Mouse (Mus musculus): ENCODE data around the gene Rasgrf1. TPM values are rescaled to one million over a fixed set of nuclear protein-coding genes. Genes with fewer than 3 reads are reported as not detected.
"Not testable (repeated sequence)": the region's sequence is repeated elsewhere in the genome, so short reads cannot be mapped to it uniquely, and the experiment has no call there.

The Rasgrf1 gene
- polyA plus RNA-seq, 1 experiment from 2014 or later, result 0.84 TPM

GRCm38 (mm10) chr9:90055911-90056310 lies 146.2 kb downstream of the Rasgrf1 start:
- Histone ChIP-seq H3K4me1 (peaks cover 7% of the 10 kb centered on the region), H3K27me3 (peaks cover 8% of the 10 kb centered on the region), H3K9me3 (replicated peaks) (no peaks in the 10 kb centered on the region), H3K4me3 (no peak overlapping the region), H3K27ac (no peak overlapping the region), H3K9ac (no peak overlapping the region), H3K4me2 (replicated peaks) (no peak overlapping the region), H3K36me3 (no peaks in the 10 kb centered on the region)
- WGBS, result 86% methylated on average over 3 of the region's 3 CpGs
- no peak for ATAC-seq (ENCODE audit: low FRiP score)

- peaks cover 8% of the 10 kb centered on the region for H3K27me3 ChIP-seq
- no peak overlapping the region for H3K9ac ChIP-seq
- no peak overlapping the region for H3K4me3 ChIP-seq
- H3K4me2 ChIP-seq (replicated peaks), result no peak overlapping the region
- no peaks in the 10 kb centered on the region for H3K9me3 ChIP-seq (replicated peaks)
- H3K4me1 ChIP-seq, result peaks cover 7% of the 10 kb centered on the region
- H3K27ac ChIP-seq, result no peak overlapping the region
- H3K36me3 ChIP-seq, result no peaks in the 10 kb centered on the region
- 86% methylated on average over 2 of the region's 2 CpGs for WGBS
- no peak for ATAC-seq (ENCODE audit: low FRiP score)
Measured at GRCm38 (mm10) chr9:90056716-90057115, 147.0 kb downstream of the Rasgrf1 start.

- Histone ChIP-seq H3K36me3 (no peaks in the 10 kb centered on the region), H3K9ac (no peak overlapping the region), H3K27ac (no peak overlapping the region), H3K4me1 (peaks cover under 1% of the 10 kb centered on the region; the same call in 1 of the 2 replicates), H3K27me3 (peaks cover 4% of the 10 kb centered on the region), H3K4me2 (replicated peaks) (no peak overlapping the region), H3K9me3 (replicated peaks) (no peaks in the 10 kb centered on the region), H3K4me3 (no peak overlapping the region)
- 85% methylated on average over 9 of the region's 9 CpGs for WGBS
- ATAC-seq (ENCODE audit: low FRiP score), result no peak
Measured at GRCm38 (mm10) chr9:90059828-90060573, 150.3 kb downstream of the Rasgrf1 start.

DNA sequence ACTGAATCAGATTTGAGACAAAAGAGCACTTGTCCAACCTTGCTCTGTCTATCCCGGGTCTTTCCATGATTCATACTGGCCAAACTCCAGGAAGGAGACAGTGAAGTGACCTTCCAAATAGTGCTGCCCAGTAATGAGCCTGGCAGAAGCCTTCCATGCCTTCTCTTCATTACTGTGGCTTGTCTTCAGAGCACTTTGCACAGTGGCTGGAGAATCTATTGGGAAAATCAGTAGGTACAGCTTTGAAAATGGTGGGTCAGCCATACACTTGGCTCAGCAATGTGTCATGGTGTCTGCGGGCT lies 150.8 kb downstream of the Rasgrf1 start:
- ATAC-seq (ENCODE audit: low FRiP score), result no peak
- no peaks in the 10 kb centered on the region for H3K4me1 ChIP-seq
- WGBS, result 84% methylated on average over 2 of the region's 2 CpGs
- H3K27me3 ChIP-seq, result peaks cover 3% of the 10 kb centered on the region
- no peak overlapping the region for H3K4me3 ChIP-seq
- H3K9me3 ChIP-seq (replicated peaks), result no peaks in the 10 kb centered on the region
- no peak overlapping the region for H3K9ac ChIP-seq
- H3K36me3 ChIP-seq, result no peaks in the 10 kb centered on the region
- no peak overlapping the region for H3K4me2 ChIP-seq (replicated peaks)
- no peak overlapping the region for H3K27ac ChIP-seq

DNA sequence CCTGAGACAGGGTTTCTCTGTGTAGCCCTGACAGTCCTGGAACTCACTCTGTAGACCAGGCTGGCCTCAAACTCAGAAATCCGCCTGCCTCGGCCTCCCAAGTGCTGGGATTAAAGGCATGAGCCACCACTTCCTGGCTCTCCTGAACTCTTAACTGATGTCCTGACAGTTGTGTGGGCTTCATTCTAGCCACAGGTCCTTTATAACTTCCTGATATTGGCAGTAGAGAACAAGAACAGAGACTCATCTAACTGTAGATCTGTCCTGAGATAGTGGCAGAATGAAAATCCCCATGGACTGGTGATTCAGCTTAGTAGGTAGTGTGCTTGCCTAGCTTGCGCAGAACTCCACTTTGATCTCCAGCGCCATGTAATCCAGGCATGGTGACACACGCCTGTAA lies 151.2 kb downstream of the Rasgrf1 start:
- H3K4me2 ChIP-seq (replicated peaks); H3K27ac ChIP-seq; H3K27me3 ChIP-seq; H3K36me3 ChIP-seq; H3K9me3 ChIP-seq (replicated peaks); ATAC-seq (ENCODE audit: low FRiP score); H3K4me1 ChIP-seq; H3K4me3 ChIP-seq; H3K9ac ChIP-seq: not testable (repeated sequence)
- 88% methylated on average over 5 of the region's 5 CpGs for WGBS

GRCm38 (mm10) chr9:90067341-90067740 lies 157.6 kb downstream of the Rasgrf1 start:
- H3K9me3 ChIP-seq (replicated peaks), result no peaks in the 10 kb centered on the region
- WGBS, result 85% methylated on average over 2 of the region's 2 CpGs
- no peaks in the 10 kb centered on the region for H3K27me3 ChIP-seq
- no peak overlapping the region for H3K4me2 ChIP-seq (replicated peaks)
- no peak overlapping the region for H3K4me3 ChIP-seq
- H3K36me3 ChIP-seq, result no peaks in the 10 kb centered on the region
- no peaks in the 10 kb centered on the region for H3K4me1 ChIP-seq
- H3K9ac ChIP-seq, result no peak overlapping the region
- ATAC-seq (ENCODE audit: low FRiP score), result no peak
- no peak overlapping the region for H3K27ac ChIP-seq

GRCm38 (mm10) chr9:90068786-90069185 lies 159.1 kb downstream of the Rasgrf1 start:
- no peaks in the 10 kb centered on the region for H3K9me3 ChIP-seq (replicated peaks)
- no peak overlapping the region for H3K9ac ChIP-seq
- H3K4me2 ChIP-seq (replicated peaks), result no peak overlapping the region
- no peak for ATAC-seq (ENCODE audit: low FRiP score)
- no peaks in the 10 kb centered on the region for H3K27me3 ChIP-seq
- no peak overlapping the region for H3K4me3 ChIP-seq
- H3K27ac ChIP-seq, result no peak overlapping the region
- no peaks in the 10 kb centered on the region for H3K36me3 ChIP-seq
- H3K4me1 ChIP-seq, result no peaks in the 10 kb centered on the region
- WGBS, result 80% methylated on average over 6 of the region's 6 CpGs

DNA sequence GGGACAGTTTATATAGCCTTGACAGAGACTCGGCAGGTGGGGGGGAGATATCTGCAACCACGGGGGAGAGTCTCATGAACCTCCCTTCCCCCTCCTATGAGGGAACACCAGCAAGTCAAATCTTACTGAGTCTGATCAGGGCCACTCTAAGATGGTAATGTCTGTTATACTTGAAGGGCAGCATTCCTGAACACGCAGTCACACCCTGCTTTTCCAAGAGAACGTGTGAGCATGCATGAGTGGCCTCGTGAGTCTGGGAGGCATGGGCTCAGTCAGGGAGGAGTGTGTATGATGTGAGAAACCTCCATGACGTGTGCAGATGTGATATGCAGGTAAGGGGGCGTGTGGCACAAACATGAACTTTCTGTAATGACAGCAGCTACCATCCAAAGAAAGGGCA lies 159.8 kb downstream of the Rasgrf1 start:
- no peaks in the 10 kb centered on the region for H3K4me1 ChIP-seq
- WGBS, result 83% methylated on average over 7 of the region's 7 CpGs
- H3K4me3 ChIP-seq, result no peak overlapping the region
- H3K27ac ChIP-seq, result no peak overlapping the region
- no peak overlapping the region for H3K4me2 ChIP-seq (replicated peaks)
- ATAC-seq (ENCODE audit: low FRiP score), result no peak
- H3K27me3 ChIP-seq, result no peaks in the 10 kb centered on the region
- H3K9ac ChIP-seq, result no peak overlapping the region
- no peaks in the 10 kb centered on the region for H3K36me3 ChIP-seq
- no peaks in the 10 kb centered on the region for H3K9me3 ChIP-seq (replicated peaks)

- no peak for ATAC-seq (ENCODE audit: low FRiP score)
- Histone ChIP-seq H3K4me2 (replicated peaks) (no peak overlapping the region), H3K9me3 (replicated peaks) (no peaks in the 10 kb centered on the region), H3K4me3 (no peak overlapping the region), H3K36me3 (no peaks in the 10 kb centered on the region), H3K4me1 (no peaks in the 10 kb centered on the region), H3K27me3 (no peaks in the 10 kb centered on the region), H3K27ac (no peak overlapping the region), H3K9ac (no peak overlapping the region)
- 87% methylated on average over 7 of the region's 7 CpGs for WGBS
Measured at GRCm38 (mm10) chr9:90070174-90070573, 160.5 kb downstream of the Rasgrf1 start.

DNA sequence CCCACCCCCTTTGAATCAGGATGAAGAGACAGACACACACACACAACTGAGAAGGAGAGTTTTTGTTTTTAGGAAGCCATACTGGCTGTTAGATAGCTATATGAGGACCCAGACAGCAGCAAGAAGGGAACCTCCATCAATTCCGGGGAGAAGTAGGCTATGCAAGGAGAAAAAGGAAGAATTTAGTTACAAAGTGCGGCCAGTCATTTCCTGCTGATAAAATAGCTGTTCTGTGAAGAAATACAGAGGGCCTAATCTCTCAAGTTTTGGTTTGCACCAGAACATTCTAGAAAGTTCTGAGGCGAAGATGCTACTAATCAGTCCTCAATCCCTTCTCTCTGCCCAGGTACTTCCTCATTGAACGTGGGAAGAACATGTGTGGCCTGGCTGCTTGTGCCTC lies 165.6 kb downstream of the Rasgrf1 start:
- H3K4me1 ChIP-seq, result no peaks in the 10 kb centered on the region
- H3K36me3 ChIP-seq, result no peaks in the 10 kb centered on the region
- no peak overlapping the region for H3K4me3 ChIP-seq
- H3K9me3 ChIP-seq (replicated peaks), result no peaks in the 10 kb centered on the region
- 83% methylated on average over 4 of the region's 4 CpGs for WGBS
- ATAC-seq (ENCODE audit: low FRiP score), result no peak
- H3K27ac ChIP-seq, result no peak overlapping the region
- H3K9ac ChIP-seq, result no peak overlapping the region
- H3K27me3 ChIP-seq, result no peaks in the 10 kb centered on the region
- no peak overlapping the region for H3K4me2 ChIP-seq (replicated peaks)

DNA sequence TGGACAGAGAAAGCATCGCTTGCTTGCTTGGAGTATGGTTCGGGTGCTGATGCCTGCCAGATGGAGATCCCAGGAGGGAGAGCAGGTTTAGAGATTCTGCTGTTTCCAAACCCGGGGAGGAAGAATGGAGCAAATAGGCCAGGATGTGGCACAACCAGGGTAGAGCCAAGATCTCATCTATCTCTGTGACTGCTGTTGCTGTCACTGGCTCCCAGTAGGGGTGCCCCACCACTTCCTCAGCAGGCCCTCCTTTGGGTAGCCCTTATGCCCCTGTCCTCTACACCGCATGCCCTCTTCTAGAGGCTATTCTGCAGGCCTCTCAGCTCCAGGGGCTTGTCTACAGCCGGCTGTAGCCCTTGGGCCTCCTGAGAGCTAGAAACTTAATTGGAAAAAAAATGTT lies 166.4 kb downstream of the Rasgrf1 start:
- no peak overlapping the region for H3K4me2 ChIP-seq (replicated peaks)
- H3K36me3 ChIP-seq, result no peaks in the 10 kb centered on the region
- no peaks in the 10 kb centered on the region for H3K9me3 ChIP-seq (replicated peaks)
- WGBS, result 85% methylated on average over 5 of the region's 5 CpGs
- no peak for ATAC-seq (ENCODE audit: low FRiP score)
- no peaks in the 10 kb centered on the region for H3K27me3 ChIP-seq
- no peak overlapping the region for H3K27ac ChIP-seq
- H3K4me3 ChIP-seq, result no peak overlapping the region
- no peak overlapping the region for H3K9ac ChIP-seq
- no peaks in the 10 kb centered on the region for H3K4me1 ChIP-seq
